Mouse (Mus musculus): ENCODE measurements around the gene Xlr4b. TPM values are rescaled to one million over a fixed set of nuclear protein-coding genes. Genes with fewer than 3 reads are reported as not detected.
"Not testable (repeated sequence)": the region's sequence is repeated elsewhere in the genome, so short reads cannot be mapped to it uniquely, and the experiment has no call there.

Gene Xlr4b
- polyA plus RNA-seq (2016; fragmentation: Nextera tagmentation; extraction: Ambion mirVana): 0.63 and 1.2 TPM in 2 replicates

- H3K4me2 ChIP-seq (replicated peaks); H3K27me3 ChIP-seq; H3K36me3 ChIP-seq; H3K4me3 ChIP-seq; H3K9me3 ChIP-seq (replicated peaks); H3K9ac ChIP-seq; H3K4me1 ChIP-seq; H3K27ac ChIP-seq; ATAC-seq (ENCODE audit: low FRiP score): not testable (repeated sequence)
- WGBS: 79% methylated on average over 19 of the region's 19 CpGs
These were observed at the start of gene Xlr4b for GRCm38 (mm10) chrX:73213819-73214564. Gene Xlr4b, plus strand, starts transcription at chrX:73214333.

- WGBS: 81% methylated on average over 8 of the region's 15 CpGs
- H3K4me3 ChIP-seq; H3K36me3 ChIP-seq; H3K4me1 ChIP-seq; H3K4me2 ChIP-seq (replicated peaks); ATAC-seq (ENCODE audit: low FRiP score); H3K9ac ChIP-seq; H3K27ac ChIP-seq; H3K9me3 ChIP-seq (replicated peaks); H3K27me3 ChIP-seq: not testable (repeated sequence)
These were observed 37.2 kb upstream of the Xlr4b start, which contains the start of gene Spin2d for GRCm38 (mm10) chrX:73176889-73177288. Gene Spin2d, minus strand, starts transcription at chrX:73176989.

- not testable (repeated sequence) for H3K9me3 ChIP-seq (replicated peaks); H3K27ac ChIP-seq; H3K4me2 ChIP-seq (replicated peaks); H3K27me3 ChIP-seq; H3K4me3 ChIP-seq; H3K4me1 ChIP-seq; H3K36me3 ChIP-seq; H3K9ac ChIP-seq; ATAC-seq (ENCODE audit: low FRiP score)
- WGBS: 72% methylated on average over 11 of the region's 12 CpGs
These were observed 22.2 kb upstream of the Xlr4b start, which contains the start of gene Xlr3b for GRCm38 (mm10) chrX:73191934-73192333. Gene Xlr3b, plus strand, starts transcription at chrX:73192207.

GRCm38 (mm10) chrX:73225365-73225764, 11.2 kb downstream of the Xlr4b start:
- Histone ChIP-seq H3K36me3 (no peaks in the 10 kb centered on the region), H3K4me3 (no peak overlapping the region), H3K4me1 (no peaks in the 10 kb centered on the region), H3K27ac (no peak overlapping the region), H3K9ac (no peak overlapping the region), H3K27me3 (peaks cover 11% of the 10 kb centered on the region; the same call in 1 of the 2 replicates), H3K9me3 (replicated peaks) (no peaks in the 10 kb centered on the region), H3K4me2 (replicated peaks) (no peak overlapping the region)
- ATAC-seq (ENCODE audit: low FRiP score): no peak
- 53% methylated on average over 1 of the region's 1 CpGs for WGBS

GRCm38 (mm10) chrX:73227914-73228605, 13.9 kb downstream of the Xlr4b start, which contains the start of gene F8a:
Gene F8a, plus strand, starts transcription at chrX:73228291.
- Histone ChIP-seq H3K9ac (peak within 1 kb of the TSS; percentile 72), H3K9me3 (replicated peaks) (no peaks in the 10 kb centered on the region), H3K4me1 (no peaks in the 10 kb centered on the region), H3K27ac (peak within 1 kb of the TSS; percentile 92), H3K36me3 (no peaks in the 10 kb centered on the region), H3K27me3 (peaks cover 11% of the 10 kb centered on the region; the same call in 1 of the 2 replicates), H3K4me3 (peak within 1 kb of the TSS; percentile 62), H3K4me2 (replicated peaks) (peak within 1 kb of the TSS; percentile 71)
- 21% methylated on average over 39 of the region's 39 CpGs for WGBS
- peak; percentile 97 for ATAC-seq (ENCODE audit: low FRiP score)

GRCm38 (mm10) chrX:73228606-73229214, 14.6 kb downstream of the Xlr4b start:
- peak overlapping the region; percentile 92 for H3K27ac ChIP-seq
- no peaks in the 10 kb centered on the region for H3K4me1 ChIP-seq
- peak; percentile 64 for ATAC-seq (ENCODE audit: low FRiP score)
- peaks cover 11% of the 10 kb centered on the region; the same call in 1 of the 2 replicates for H3K27me3 ChIP-seq
- peak overlapping the region; percentile 72 for H3K9ac ChIP-seq
- no peaks in the 10 kb centered on the region for H3K36me3 ChIP-seq
- H3K4me3 ChIP-seq: peak overlapping the region; percentile 62
- WGBS: 24% methylated on average over 47 of the region's 51 CpGs
- peak overlapping the region; percentile 71 for H3K4me2 ChIP-seq (replicated peaks)
- no peaks in the 10 kb centered on the region for H3K9me3 ChIP-seq (replicated peaks)

- Histone ChIP-seq H3K9ac (peak overlapping the region; percentile 72), H3K27ac (peak overlapping the region; percentile 92), H3K9me3 (replicated peaks) (no peaks in the 10 kb centered on the region), H3K27me3 (peaks cover 11% of the 10 kb centered on the region; the same call in 1 of the 2 replicates), H3K4me2 (replicated peaks) (peak overlapping the region; percentile 71), H3K4me1 (no peaks in the 10 kb centered on the region), H3K36me3 (no peaks in the 10 kb centered on the region), H3K4me3 (peak overlapping the region; percentile 62)
- no peak for ATAC-seq (ENCODE audit: low FRiP score)
- WGBS: 43% methylated on average over 3 of the region's 3 CpGs
These were observed 15.2 kb downstream of the Xlr4b start for GRCm38 (mm10) chrX:73229288-73229687.

- not testable (repeated sequence) for H3K36me3 ChIP-seq; H3K9ac ChIP-seq; H3K9me3 ChIP-seq (replicated peaks); H3K4me3 ChIP-seq; H3K4me2 ChIP-seq (replicated peaks); ATAC-seq (ENCODE audit: low FRiP score); H3K27ac ChIP-seq; H3K27me3 ChIP-seq; H3K4me1 ChIP-seq
- 91% methylated on average over 14 of the region's 14 CpGs for WGBS
These were observed 28.7 kb downstream of the Xlr4b start, which contains the start of gene Xlr4c for GRCm38 (mm10) chrX:73242821-73243325. Gene Xlr4c, minus strand, starts transcription at chrX:73243130.

- 92% methylated on average over 1 of the region's 2 CpGs for WGBS
- H3K9me3 ChIP-seq (replicated peaks); H3K27me3 ChIP-seq; H3K27ac ChIP-seq; H3K9ac ChIP-seq; H3K4me1 ChIP-seq; H3K36me3 ChIP-seq; H3K4me3 ChIP-seq; ATAC-seq (ENCODE audit: low FRiP score); H3K4me2 ChIP-seq (replicated peaks): not testable (repeated sequence)
These were observed 48.3 kb downstream of the Xlr4b start for GRCm38 (mm10) chrX:73262428-73262827.

GRCm38 (mm10) chrX:73265270-73265669, 51.1 kb downstream of the Xlr4b start, which contains the start of gene Xlr3c:
Gene Xlr3c, minus strand, starts transcription at chrX:73265390.
- not testable (repeated sequence) for H3K9ac ChIP-seq; H3K27ac ChIP-seq; H3K27me3 ChIP-seq; H3K4me3 ChIP-seq; H3K36me3 ChIP-seq; H3K4me2 ChIP-seq (replicated peaks); H3K9me3 ChIP-seq (replicated peaks); H3K4me1 ChIP-seq; ATAC-seq (ENCODE audit: low FRiP score)
- WGBS: 92% methylated on average over 14 of the region's 14 CpGs
